Mouse (Mus musculus) thymus, adult 2 months (tissue): Measurements from ENCODE around the gene Psg28. TPM values are rescaled to one million over a fixed set of nuclear protein-coding genes. Genes with fewer than 3 reads are reported as not detected.
"Not testable (repeated sequence)": the region's sequence is repeated elsewhere in the genome, so short reads cannot be mapped to it uniquely, and the experiment has no call there.

Source experiments
- DNase-seq: peaks from one replicate; pipeline ENCODE4 v3.0.0; 2021
- H3K27ac ChIP-seq: fragments of 200-500 bp; 2 replicates; pipeline ENCODE4 v1.5.1; 2012; ENCODE audit warnings: low read length, control low read depth; ENCODE audit not compliant: control insufficient read depth, insufficient read depth
- H3K27me3 ChIP-seq: fragments of 200-500 bp; 2 replicates; pipeline ENCODE4 v1.6.1; 2012; ENCODE audit warnings: mild to moderate bottlenecking, low read length, moderate library complexity, mixed read lengths; ENCODE audit not compliant: control insufficient read depth, insufficient read depth
- H3K36me3 ChIP-seq: fragments of 200-500 bp; 2 replicates; pipeline ENCODE4 v1.6.1; 2012; ENCODE audit warnings: mild to moderate bottlenecking, low read length, moderate library complexity; ENCODE audit not compliant: control insufficient read depth, insufficient read depth
- H3K4me1 ChIP-seq: fragments of 200-500 bp; replicated peaks from 2 replicates; pipeline ENCODE4 v1.6.1; 2012; ENCODE audit warnings: low read length; ENCODE audit not compliant: control insufficient read depth, insufficient read depth
- H3K4me3 ChIP-seq: fragments of 200-500 bp; 2 replicates; pipeline ENCODE4 v1.5.1; 2012; ENCODE audit warnings: mild to moderate bottlenecking, low read length, control low read depth, moderate library complexity; ENCODE audit not compliant: control insufficient read depth, insufficient read depth
- CTCF ChIP-seq: fragments of 200-500 bp; IDR thresholded peaks from 2 replicates; pipeline ENCODE4 v1.5.1; 2012; ENCODE audit warnings: mild to moderate bottlenecking, control low read depth, low read length, moderate library complexity, borderline replicate concordance; ENCODE audit not compliant: control insufficient read depth, poor library complexity, insufficient read depth; ENCODE audit errors: extremely low read depth
- POLR2A ChIP-seq: fragments of 200-500 bp; IDR thresholded peaks from 2 replicates; pipeline ENCODE4 v1.6.1; 2012; ENCODE audit warnings: mild to moderate bottlenecking, low read length, control low read depth, moderate library complexity; ENCODE audit not compliant: control insufficient read depth, poor library complexity, insufficient read depth; ENCODE audit errors: extremely low read depth
- whole genome bisulfite sequencing: fragments of 180-500 bp; shearing (Covaris S2); methylation state at CpG from one replicate; pipeline ENCODE4 v1.1.7; 2018; 5-methylcytosine and 5-hydroxymethylcytosine counted together
- polyA plus RNA-seq: library from polyadenylated mRNA; depleted of rRNA; stranded (reverse); fragments of >200 nt; gene quantifications from 2 replicates; pipeline ENCODE4 v1.2.3, GENCODE M21; 2012; rRNA removed

The Psg28 gene
- polyA plus RNA-seq = not detected in 2 replicates

DNA sequence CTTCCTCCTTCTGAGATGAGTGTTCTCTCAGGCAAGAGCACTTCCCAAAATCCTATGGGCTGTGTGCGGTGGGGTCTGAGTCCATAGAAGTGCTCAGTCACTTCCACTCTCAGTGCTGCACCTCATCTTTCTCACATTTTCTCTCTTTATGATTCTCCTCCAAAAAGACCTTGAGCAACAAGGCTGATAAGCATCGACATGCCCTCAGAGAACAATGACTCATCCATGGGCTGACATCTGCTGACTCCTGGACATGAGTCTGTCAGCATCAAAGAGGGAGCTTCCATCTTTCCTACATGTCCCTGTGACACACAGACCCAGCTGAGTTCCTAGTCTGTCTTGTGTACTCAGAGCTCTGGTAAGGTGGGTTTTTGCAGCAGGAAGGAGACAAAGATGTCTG, at the start of gene Psg28:
Gene Psg28, minus strand, starts transcription at position 101 of the 400 bp plus-strand sequence.
- not testable (repeated sequence) for H3K4me3 ChIP-seq, H3K27ac ChIP-seq, DNase-seq, H3K4me1 ChIP-seq, H3K36me3 ChIP-seq, H3K27me3 ChIP-seq
- WGBS = 82% methylated on average over 2 of the region's 2 CpGs

- Histone ChIP-seq H3K4me1 (no peaks in the 10 kb centered on the region), H3K27me3 (no peaks in the 10 kb centered on the region), H3K36me3 (no peaks in the 10 kb centered on the region), H3K4me3 (no peak overlapping the region), H3K27ac (no peak overlapping the region)
- no peak for DNase-seq
- TF ChIP-seq CTCF = no peak
- no peak for TF ChIP-seq POLR2A
- 57% methylated on average over 11 of the region's 11 CpGs for WGBS
These were observed 28.4 kb downstream of the Psg28 start for GRCm38 (mm10) chr7:18403407-18403806.

DNA sequence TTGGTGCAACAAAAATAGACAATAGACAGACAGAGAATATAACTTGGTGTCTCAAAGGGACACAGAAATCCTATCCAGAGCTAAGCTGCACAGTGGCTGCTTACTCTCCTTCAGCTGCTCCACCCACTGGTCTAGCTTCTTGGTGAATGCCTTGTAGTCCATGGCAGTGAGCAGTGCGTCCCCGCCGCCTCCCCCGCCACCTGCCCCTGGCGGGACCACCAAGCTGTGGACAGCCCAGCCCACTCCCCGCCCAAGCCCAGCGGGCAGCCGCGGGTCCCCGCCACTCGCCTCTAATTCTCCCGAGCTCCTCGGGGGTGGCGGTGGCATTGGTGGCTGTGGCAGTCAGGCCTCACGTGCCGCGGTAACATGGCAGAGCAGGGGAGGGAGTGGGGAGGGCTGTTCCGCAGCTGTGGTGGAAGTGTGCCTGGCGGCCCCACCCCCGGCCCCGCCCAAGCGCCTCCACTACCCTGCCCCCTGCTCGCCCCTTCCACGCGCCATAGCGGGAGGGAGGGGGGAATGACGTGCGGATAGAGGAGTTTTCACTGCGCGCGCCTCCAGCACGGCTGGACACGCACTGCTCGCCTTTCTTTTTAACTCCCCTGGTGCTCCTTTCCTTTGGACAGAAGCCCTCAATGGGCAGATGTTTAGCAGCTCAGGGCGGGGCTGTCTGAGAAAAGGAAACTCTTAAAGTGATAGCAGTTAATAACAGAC, 29.2 kb downstream of the Psg28 start:
- TF ChIP-seq CTCF = no peak
- TF ChIP-seq POLR2A = no peak
- no peaks in the 10 kb centered on the region for H3K4me1 ChIP-seq
- no peak overlapping the region for H3K27ac ChIP-seq
- H3K27me3 ChIP-seq = no peaks in the 10 kb centered on the region
- WGBS = 48% methylated on average over 30 of the region's 35 CpGs
- no peaks in the 10 kb centered on the region for H3K36me3 ChIP-seq
- no peak overlapping the region for H3K4me3 ChIP-seq
- DNase-seq = no peak

GRCm38 (mm10) chr7:18391483-18391882, 40.4 kb downstream of the Psg28 start:
- H3K36me3 ChIP-seq, DNase-seq, H3K27me3 ChIP-seq, H3K4me3 ChIP-seq, H3K27ac ChIP-seq, H3K4me1 ChIP-seq: not testable (repeated sequence)
- WGBS = 85% methylated on average over 4 of the region's 4 CpGs

DNA sequence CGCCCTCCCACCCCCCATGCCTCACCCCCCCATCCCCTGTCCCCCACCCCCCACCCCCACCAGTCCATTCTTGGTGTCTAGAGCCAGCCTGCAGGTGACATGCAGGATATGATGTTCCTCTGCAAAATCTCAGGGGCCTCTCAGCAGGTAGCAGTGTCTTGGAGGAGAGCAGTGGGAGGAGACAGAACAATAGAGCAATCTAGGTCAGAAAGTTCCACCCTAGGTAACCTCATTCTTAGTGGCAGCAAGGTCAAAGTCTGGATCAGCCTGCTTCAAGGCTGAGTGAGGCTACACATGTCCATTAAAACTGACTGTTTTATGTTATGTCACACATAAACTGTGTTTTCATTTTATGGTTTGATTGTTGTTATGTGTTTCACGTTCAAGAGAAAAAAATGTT, 53.5 kb downstream of the Psg28 start:
- 46% methylated on average over 2 of the region's 2 CpGs for WGBS
- no peak overlapping the region for H3K27ac ChIP-seq
- no peak for TF ChIP-seq CTCF
- TF ChIP-seq POLR2A = no peak

More for the DNA sequence above, 53.5 kb downstream of the Psg28 start:
- Histone ChIP-seq H3K27me3 (no peaks in the 10 kb centered on the region), H3K4me3 (no peak overlapping the region), H3K4me1 (no peaks in the 10 kb centered on the region), H3K36me3 (no peaks in the 10 kb centered on the region)
- no peak for DNase-seq

Other genes starting within 250 kb of the Psg28 start
- gene Mill1, start 186.7 kb downstream of the Psg28 start, polyA plus RNA-seq = 2.0 and 2.2 TPM in 2 replicates
- gene Psg18, start 77.0 kb downstream of the Psg28 start, polyA plus RNA-seq = 0.24 TPM in 1 of 2 replicates, not detected in the other
- 0.05 TPM in 1 of 2 replicates, not detected in the other for gene Psg26, start 52.1 kb upstream of the Psg28 start, polyA plus RNA-seq
- gene Psg25, start 100.2 kb upstream of the Psg28 start, polyA plus RNA-seq = 0.22 and 0.24 TPM in 2 replicates
- gene Psg27, start 135.3 kb upstream of the Psg28 start, polyA plus RNA-seq = 0.43 and 0.73 TPM in 2 replicates
- 0.09 and 0.13 TPM in 2 replicates for gene Psg23, start 184.5 kb upstream of the Psg28 start, polyA plus RNA-seq
- 0.08 and 0.13 TPM in 2 replicates for gene Psg21, start 224.7 kb upstream of the Psg28 start, polyA plus RNA-seq